16 mouse cellular contexts compared by ENCODE assay signal in the genomic region with DNA sequence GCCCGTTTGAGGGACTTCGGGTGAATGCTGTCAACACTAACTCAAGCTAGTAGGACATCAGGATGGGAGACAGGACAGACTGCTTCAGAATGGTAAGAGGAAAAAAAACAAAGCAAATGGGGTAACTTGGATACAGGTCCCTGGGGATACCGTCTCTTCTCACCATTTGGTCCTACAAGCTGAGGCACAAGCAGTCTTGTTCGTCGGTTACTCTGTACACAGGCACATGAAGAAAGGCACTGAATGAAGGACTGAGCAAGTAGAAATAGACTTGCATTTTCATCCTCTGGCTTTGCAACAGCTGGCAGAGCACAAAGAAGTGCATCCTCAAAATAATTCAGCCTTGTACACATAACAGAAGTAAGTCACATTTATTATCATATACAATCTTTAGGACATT.
"Had no signal": no experiment of that assay in that cellular context is flagged by ENCODE, and none has a peak within 500 bp of the region (broad histone marks: within the 10 kb centered on the region; RNA-seq: fewer than 3 reads in every experiment).

No protein-coding gene starts in this region.

- DNase-seq: retina, postnatal 1 day; right cerebral cortex, adult 18-20 months; right cerebral cortex, postnatal 14 days; right cerebral cortex, postnatal 25 days; right cerebral cortex, postnatal 4 days; spleen, adult 18-20 months; thymus, adult 18-20 months; thymus, adult 2 months; thymus, postnatal 14 days; thymus, postnatal 25 days; thymus, postnatal 36 days; thymus, postnatal 4 days had no signal

- H3K9me3 ChIP-seq: neural tube, embryonic 13.5 days; neural tube, embryonic 15.5 days; stomach, embryonic 15.5 days had no signal

- H3K36me3 ChIP-seq: neural tube, embryonic 13.5 days; neural tube, embryonic 15.5 days; stomach, embryonic 15.5 days had no signal

- H3K4me3 ChIP-seq: neural tube, embryonic 13.5 days; neural tube, embryonic 15.5 days; stomach, embryonic 15.5 days had no signal

- H3K4me1 ChIP-seq: neural tube, embryonic 13.5 days; neural tube, embryonic 15.5 days had no signal

- H3K27ac ChIP-seq: neural tube, embryonic 13.5 days; neural tube, embryonic 15.5 days; stomach, embryonic 15.5 days; stomach, postnatal 0 days had no signal

- H3K4me2 ChIP-seq: neural tube, embryonic 13.5 days; neural tube, embryonic 15.5 days; stomach, embryonic 15.5 days had no signal

- H3K9ac ChIP-seq: neural tube, embryonic 13.5 days; neural tube, embryonic 15.5 days; stomach, embryonic 15.5 days had no signal

- H3K27me3 ChIP-seq: neural tube, embryonic 13.5 days; neural tube, embryonic 15.5 days; stomach, embryonic 15.5 days had no signal
